Mouse (Mus musculus): ENCODE measurements at regions not wholly inside any gene's neighbourhood (a gene's known extent, or its start where the extent isn't known, plus 50 kb on each side); places are given as distances from the start of the nearest gene placed in this dataset.

- TF ChIP-seq CTCF (IDR thresholded peaks at IDR 0.05): no peak
- H3K4me2 ChIP-seq (ENCODE audit: low read depth, low read length, poor library complexity, severe bottlenecking): no peak overlapping the region
- 77% methylated on average over 3 of the region's 3 CpGs for WGBS
These were observed 105.6 kb upstream of the Tyw5 start for GRCm38 (mm10) chr1:57512516-57512915.

GRCm38 (mm10) chr1:57525965-57526364, 119.1 kb upstream of the Tyw5 start:
- Histone ChIP-seq H3K9me3 (ENCODE audit: low read length) (no peaks in the 10 kb centered on the region), H3K4me1 (ENCODE audit: insufficient read depth, low read length) (no peaks in the 10 kb centered on the region; the same call in 1 of the 2 replicates)

More at GRCm38 (mm10) chr1:57512516-57512915, 105.6 kb upstream of the Tyw5 start:
- no peak overlapping the region for H3K9ac ChIP-seq (replicated peaks; ENCODE audit: low read length, poor library complexity, severe bottlenecking)
- H3K27ac ChIP-seq (ENCODE audit: low read depth, low read length): no peak overlapping the region
- H3K4me3 ChIP-seq (ENCODE audit: low read depth, low read length): no peak overlapping the region
- no peak for ATAC-seq (ENCODE audit: low FRiP score)
- H3K9me3 ChIP-seq (ENCODE audit: low read length): no peaks in the 10 kb centered on the region
- H3K36me3 ChIP-seq (ENCODE audit: insufficient read depth, low read length): no peaks in the 10 kb centered on the region
- no peaks in the 10 kb centered on the region for H3K4me1 ChIP-seq (ENCODE audit: insufficient read depth, low read length)
- DNase-seq (ENCODE audit: low spot score): no peak
- no peaks in the 10 kb centered on the region for H3K27me3 ChIP-seq (ENCODE audit: insufficient read depth, low read length)

GRCm38 (mm10) chr1:57528703-57529102, 121.8 kb upstream of the Tyw5 start:
- DNase-seq (ENCODE audit: low spot score): peak; percentile 39
- Histone ChIP-seq H3K9me3 (ENCODE audit: low read length) (no peaks in the 10 kb centered on the region), H3K4me3 (ENCODE audit: low read depth, low read length) (no peak overlapping the region), H3K36me3 (ENCODE audit: insufficient read depth, low read length) (no peaks in the 10 kb centered on the region), H3K27me3 (ENCODE audit: insufficient read depth, low read length) (no peaks in the 10 kb centered on the region), H3K27ac (ENCODE audit: low read depth, low read length) (no peak overlapping the region), H3K4me2 (ENCODE audit: low read depth, low read length, poor library complexity, severe bottlenecking) (no peak overlapping the region), H3K4me1 (ENCODE audit: insufficient read depth, low read length) (no peaks in the 10 kb centered on the region; the same call in 1 of the 2 replicates), H3K9ac (replicated peaks; ENCODE audit: low read length, poor library complexity, severe bottlenecking) (no peak overlapping the region)
- ATAC-seq (ENCODE audit: low FRiP score): no peak
- 26% methylated on average over 3 of the region's 3 CpGs for WGBS
- TF ChIP-seq CTCF (IDR thresholded peaks at IDR 0.05): no peak

More at GRCm38 (mm10) chr1:57525965-57526364, 119.1 kb upstream of the Tyw5 start:
- DNase-seq (ENCODE audit: low spot score) (no peak), ATAC-seq (ENCODE audit: low FRiP score) (no peak)
- Histone ChIP-seq H3K9ac (replicated peaks; ENCODE audit: low read length, poor library complexity, severe bottlenecking) (no peak overlapping the region), H3K36me3 (ENCODE audit: insufficient read depth, low read length) (no peaks in the 10 kb centered on the region), H3K4me3 (ENCODE audit: low read depth, low read length) (no peak overlapping the region), H3K4me2 (ENCODE audit: low read depth, low read length, poor library complexity, severe bottlenecking) (no peak overlapping the region), H3K27me3 (ENCODE audit: insufficient read depth, low read length) (no peaks in the 10 kb centered on the region), H3K27ac (ENCODE audit: low read depth, low read length) (no peak overlapping the region)
- no peak for TF ChIP-seq CTCF (IDR thresholded peaks at IDR 0.05)
- 89% methylated on average over 4 of the region's 4 CpGs for WGBS

- Histone ChIP-seq H3K9ac (replicated peaks; ENCODE audit: low read length, poor library complexity, severe bottlenecking) (no peak overlapping the region), H3K9me3 (ENCODE audit: low read length) (no peaks in the 10 kb centered on the region), H3K36me3 (ENCODE audit: insufficient read depth, low read length) (no peaks in the 10 kb centered on the region), H3K27ac (ENCODE audit: low read depth, low read length) (no peak overlapping the region), H3K4me2 (ENCODE audit: low read depth, low read length, poor library complexity, severe bottlenecking) (no peak overlapping the region), H3K4me3 (ENCODE audit: low read depth, low read length) (no peak overlapping the region), H3K27me3 (ENCODE audit: insufficient read depth, low read length) (no peaks in the 10 kb centered on the region), H3K4me1 (ENCODE audit: insufficient read depth, low read length) (no peaks in the 10 kb centered on the region; the same call in 1 of the 2 replicates)
- ATAC-seq (ENCODE audit: low FRiP score) (no peak), DNase-seq (ENCODE audit: low spot score) (no peak)
- TF ChIP-seq CTCF (IDR thresholded peaks at IDR 0.05): no peak
- 81% methylated on average over 2 of the region's 2 CpGs for WGBS
These were observed 122.4 kb upstream of the Tyw5 start for GRCm38 (mm10) chr1:57529320-57529719.

GRCm38 (mm10) chr1:57537369-57537768, 130.5 kb upstream of the Tyw5 start:
- DNase-seq (ENCODE audit: low spot score): peak; percentile 45

GRCm38 (mm10) chr1:57544684-57545083, 137.8 kb upstream of the Tyw5 start:
- Histone ChIP-seq H3K27ac (ENCODE audit: low read depth, low read length) (no peak overlapping the region), H3K9me3 (ENCODE audit: low read length) (no peaks in the 10 kb centered on the region), H3K4me2 (ENCODE audit: low read depth, low read length, poor library complexity, severe bottlenecking) (no peak overlapping the region), H3K9ac (replicated peaks; ENCODE audit: low read length, poor library complexity, severe bottlenecking) (no peak overlapping the region), H3K27me3 (ENCODE audit: insufficient read depth, low read length) (no peaks in the 10 kb centered on the region), H3K36me3 (ENCODE audit: insufficient read depth, low read length) (no peaks in the 10 kb centered on the region), H3K4me1 (ENCODE audit: insufficient read depth, low read length) (no peaks in the 10 kb centered on the region), H3K4me3 (ENCODE audit: low read depth, low read length) (no peak overlapping the region)
- no peak for TF ChIP-seq CTCF (IDR thresholded peaks at IDR 0.05)
- ATAC-seq (ENCODE audit: low FRiP score): no peak
- DNase-seq (ENCODE audit: low spot score): no peak
- 79% methylated on average over 3 of the region's 3 CpGs for WGBS

More at GRCm38 (mm10) chr1:57537369-57537768, 130.5 kb upstream of the Tyw5 start:
- no peak for TF ChIP-seq CTCF (IDR thresholded peaks at IDR 0.05)
- H3K27ac ChIP-seq (ENCODE audit: low read depth, low read length): no peak overlapping the region
- no peak overlapping the region for H3K4me2 ChIP-seq (ENCODE audit: low read depth, low read length, poor library complexity, severe bottlenecking)
- H3K4me1 ChIP-seq (ENCODE audit: insufficient read depth, low read length): no peaks in the 10 kb centered on the region; the same call in 1 of the 2 replicates
- H3K4me3 ChIP-seq (ENCODE audit: low read depth, low read length): no peak overlapping the region
- H3K27me3 ChIP-seq (ENCODE audit: insufficient read depth, low read length): no peaks in the 10 kb centered on the region
- H3K9me3 ChIP-seq (ENCODE audit: low read length): no peaks in the 10 kb centered on the region
- 50% methylated on average over 5 of the region's 5 CpGs for WGBS
- no peaks in the 10 kb centered on the region for H3K36me3 ChIP-seq (ENCODE audit: insufficient read depth, low read length)
- no peak overlapping the region for H3K9ac ChIP-seq (replicated peaks; ENCODE audit: low read length, poor library complexity, severe bottlenecking)
- no peak for ATAC-seq (ENCODE audit: low FRiP score)
